ENCODE assay signal across 28 mouse cellular contexts in genomic region chr9:65472769-65473168, GRCm38 (mm10). TPM values are rescaled to one million over a fixed set of nuclear protein-coding genes. Genes with fewer than 3 reads are reported as not detected.
DNase-seq lines count a peak whose midpoint lies in the region; ATAC-seq lines count a peak whose summit lies in the region.
"Had no signal": no experiment of that assay in that cellular context is flagged by ENCODE, and none has a peak within 500 bp of the region (broad histone marks: within the 10 kb centered on the region; RNA-seq: fewer than 3 reads in every experiment).

No protein-coding gene starts in this region.

- ATAC-seq in midbrain, embryonic 11.5 days (ENCODE audit: low FRiP score) = no peak
- no peak for ATAC-seq in midbrain, embryonic 16.5 days
- ATAC-seq in granulocyte monocyte progenitor cell, adult 5-6 weeks (replicated peaks; ENCODE audit: poor library complexity, severe bottlenecking) = peak; percentile 79
- peak; percentile 31; the same call in 1 of the 2 replicates for ATAC-seq in megakaryocyte progenitor cell, adult 5-6 weeks (replicated peaks; ENCODE audit: poor library complexity)
- ATAC-seq: activated CD4-positive, CD25-positive, alpha-beta regulatory T cell, adult 4 months; CD4-positive, CD25-positive, alpha-beta regulatory T cell, adult 4 months; forebrain, embryonic 13.5 days; forebrain, embryonic 15.5 days; Patski had no signal

- H3K4me3 ChIP-seq in midbrain, embryonic 11.5 days (ENCODE audit: low read depth, low read length) = no peak overlapping the region
- H3K4me3 ChIP-seq in midbrain, embryonic 16.5 days (ENCODE audit: low read depth, low read length) = no peak overlapping the region
- H3K4me3 ChIP-seq: embryonic facial prominence, embryonic 10.5 days; embryonic facial prominence, embryonic 12.5 days; forebrain, embryonic 13.5 days; forebrain, embryonic 15.5 days had no signal

- H3K27me3 ChIP-seq in midbrain, embryonic 11.5 days (ENCODE audit: control insufficient read depth, insufficient read depth, low read length) = no peaks in the 10 kb centered on the region
- H3K27me3 ChIP-seq in midbrain, embryonic 16.5 days (ENCODE audit: control insufficient read depth, insufficient read depth, low read depth, low read length) = no peaks in the 10 kb centered on the region
- H3K27me3 ChIP-seq: CH12.LX; embryonic facial prominence, embryonic 12.5 days; forebrain, embryonic 13.5 days; forebrain, embryonic 15.5 days; Patski had no signal

- H3K36me3 ChIP-seq in midbrain, embryonic 11.5 days (ENCODE audit: control insufficient read depth, insufficient read depth, low read length) = 0 out of 2 replicates have a peak, but pooled peaks cover 6% of the 10 kb centered on the region
- peaks cover 23% of the 10 kb centered on the region for H3K36me3 ChIP-seq in midbrain, embryonic 16.5 days (ENCODE audit: control insufficient read depth, insufficient read depth, low read length)

- H3K9me3 ChIP-seq in midbrain, embryonic 11.5 days (ENCODE audit: control insufficient read depth, low read length) = no peaks in the 10 kb centered on the region
- no peaks in the 10 kb centered on the region for H3K9me3 ChIP-seq in midbrain, embryonic 16.5 days (replicated peaks; ENCODE audit: control insufficient read depth, low read length, poor library complexity, severe bottlenecking)
- H3K9me3 ChIP-seq: embryonic facial prominence, embryonic 10.5 days; embryonic facial prominence, embryonic 12.5 days; forebrain, embryonic 13.5 days; forebrain, embryonic 15.5 days; G1E had no signal

- DNase-seq in midbrain, embryonic 11.5 days (ENCODE audit: low spot score, missing footprints) = peak; percentile 12
- no peak for DNase-seq in left cerebral cortex, adult 8-10 months (ENCODE audit: low spot score in 2 of 2)
- DNase-seq in kidney, postnatal 10 days = no peak
- DNase-seq: adrenal gland, adult 8-10 months; adrenal gland, postnatal 14 days; adrenal gland, postnatal 36 days; B cell, adult 2 months; cerebellum, adult 11-12 months; cerebellum, adult 2 months; cerebellum, adult 9-10 months; cerebellum, postnatal 10 days; cerebellum, postnatal 25 days had no signal

- H3K4me2 ChIP-seq in midbrain, embryonic 11.5 days = no peak overlapping the region
- no peak overlapping the region for H3K4me2 ChIP-seq in midbrain, embryonic 16.5 days (ENCODE audit: low read length)
- H3K4me2 ChIP-seq: embryonic facial prominence, embryonic 12.5 days; forebrain, embryonic 13.5 days; forebrain, embryonic 15.5 days had no signal

- WGBS in midbrain, embryonic 11.5 days = 94% methylated on average over 4 of the region's 4 CpGs
- 97% methylated on average over 4 of the region's 4 CpGs for WGBS in midbrain, embryonic 16.5 days

- no peak overlapping the region for H3K9ac ChIP-seq in midbrain, embryonic 11.5 days (ENCODE audit: low read length)
- H3K9ac ChIP-seq in midbrain, embryonic 16.5 days (ENCODE audit: low read depth, low read length) = no peak overlapping the region
- H3K9ac ChIP-seq: embryonic facial prominence, embryonic 12.5 days; forebrain, embryonic 13.5 days; forebrain, embryonic 15.5 days had no signal

- H3K27ac ChIP-seq in midbrain, embryonic 11.5 days (ENCODE audit: low read depth, low read length) = no peak overlapping the region
- no peak overlapping the region for H3K27ac ChIP-seq in midbrain, embryonic 16.5 days (ENCODE audit: low read length)
- H3K27ac ChIP-seq: embryonic facial prominence, embryonic 10.5 days; embryonic facial prominence, embryonic 12.5 days; forebrain, embryonic 13.5 days; forebrain, embryonic 15.5 days had no signal

- no peaks in the 10 kb centered on the region for H3K4me1 ChIP-seq in midbrain, embryonic 11.5 days (ENCODE audit: control insufficient read depth, insufficient read depth, low read length)
- no peaks in the 10 kb centered on the region for H3K4me1 ChIP-seq in midbrain, embryonic 16.5 days (ENCODE audit: control insufficient read depth, insufficient read depth, low read length)
- H3K4me1 ChIP-seq: forebrain, embryonic 15.5 days had no signal

RNA-seq across cellular contexts. Expression of gene Spg21, which starts 12.0 kb away (rescaled TPM):
- 122 and 125 TPM in 2 replicates for polyA plus RNA-seq in midbrain, embryonic 11.5 days (2014; fragmentation: Nextera tagmentation; extraction: Ambion mirVana)
- polyA plus RNA-seq in midbrain, embryonic 16.5 days (2015; fragmentation: Nextera tagmentation; extraction: Ambion mirVana) = 111 and 126 TPM in 2 replicates
- total RNA-seq in granulocyte monocyte progenitor cell, adult 5-6 weeks (2014; fragmentation: Nextera tagmentation) = 81.6 and 82.9 TPM in 2 replicates
- 70.2 and 82.2 TPM in 2 replicates for total RNA-seq in granulocyte monocyte progenitor cell, adult 5-6 weeks (2017)
- total RNA-seq in megakaryocyte progenitor cell, adult 5-6 weeks (2015) = 56.3 and 57.2 TPM in 2 replicates
- total RNA-seq in megakaryocyte progenitor cell, adult 5-6 weeks (2017) = 62.7 and 75.8 TPM in 2 replicates
- total RNA-seq in left cerebral cortex, adult 8-10 months (2022) = 10 to 100 TPM; 33.6 to 43.7 (median 41.2) TPM

RNA-seq across cellular contexts. Expression of gene Mtfmt, which starts 37.2 kb away (rescaled TPM):
- 18.3 and 18.7 TPM in 2 replicates for polyA plus RNA-seq in midbrain, embryonic 11.5 days (2014; fragmentation: Nextera tagmentation; extraction: Ambion mirVana)
- polyA plus RNA-seq in midbrain, embryonic 16.5 days (2015; fragmentation: Nextera tagmentation; extraction: Ambion mirVana) = 23.2 and 25.0 TPM in 2 replicates
- total RNA-seq in granulocyte monocyte progenitor cell, adult 5-6 weeks (2014; fragmentation: Nextera tagmentation) = 17.9 and 35.8 TPM in 2 replicates
- total RNA-seq in granulocyte monocyte progenitor cell, adult 5-6 weeks (2017) = 23.5 and 24.2 TPM in 2 replicates
- 26.6 and 27.2 TPM in 2 replicates for total RNA-seq in megakaryocyte progenitor cell, adult 5-6 weeks (2015)
- 16.4 and 19.5 TPM in 2 replicates for total RNA-seq in megakaryocyte progenitor cell, adult 5-6 weeks (2017)
- total RNA-seq in left cerebral cortex, adult 8-10 months (2022) = 10 to 100 TPM; 16.4 to 20.5 (median 16.9) TPM

RNA-seq across cellular contexts. Expression of gene Ankdd1a, which starts 47.2 kb away (rescaled TPM):
- polyA plus RNA-seq in midbrain, embryonic 11.5 days (2014; fragmentation: Nextera tagmentation; extraction: Ambion mirVana) = not detected in 2 replicates
- 1.1 and 1.8 TPM in 2 replicates for polyA plus RNA-seq in midbrain, embryonic 16.5 days (2015; fragmentation: Nextera tagmentation; extraction: Ambion mirVana)
- not detected in 2 replicates for total RNA-seq in granulocyte monocyte progenitor cell, adult 5-6 weeks (2014; fragmentation: Nextera tagmentation)
- not detected in 2 replicates for total RNA-seq in granulocyte monocyte progenitor cell, adult 5-6 weeks (2017)
- total RNA-seq in megakaryocyte progenitor cell, adult 5-6 weeks (2015) = not detected in 2 replicates
- not detected in 2 replicates for total RNA-seq in megakaryocyte progenitor cell, adult 5-6 weeks (2017)
- 1 to 10 TPM; 3.8 to 6.4 (median 4.8) TPM for total RNA-seq in left cerebral cortex, adult 8-10 months (2022)
- total RNA-seq: adrenal gland, postnatal 14 days; CH12.LX had no signal
- polyA plus RNA-seq: embryonic facial prominence, embryonic 10.5 days; embryonic facial prominence, embryonic 12.5 days; embryonic facial prominence, embryonic 14.5 days; forebrain, embryonic 13.5 days; G1E; Patski had no signal

RNA-seq across cellular contexts. Expression of gene Slc51b, which starts 50.0 kb away (rescaled TPM):
- not detected in 2 replicates for polyA plus RNA-seq in midbrain, embryonic 11.5 days (2014; fragmentation: Nextera tagmentation; extraction: Ambion mirVana)
- not detected in 2 replicates for polyA plus RNA-seq in midbrain, embryonic 16.5 days (2015; fragmentation: Nextera tagmentation; extraction: Ambion mirVana)
- not detected in 2 replicates for total RNA-seq in granulocyte monocyte progenitor cell, adult 5-6 weeks (2014; fragmentation: Nextera tagmentation)
- total RNA-seq in granulocyte monocyte progenitor cell, adult 5-6 weeks (2017) = not detected in 2 replicates
- total RNA-seq in megakaryocyte progenitor cell, adult 5-6 weeks (2015) = not detected in 2 replicates
- total RNA-seq in megakaryocyte progenitor cell, adult 5-6 weeks (2017) = not detected in 2 replicates
- total RNA-seq in left cerebral cortex, adult 8-10 months (2022) = not detected
- total RNA-seq: adrenal gland, adult 18-20 months; adrenal gland, adult 8-10 months; adrenal gland, postnatal 14 days; adrenal gland, postnatal 36 days; CH12.LX; G1E had no signal
- polyA plus RNA-seq: activated CD4-positive, CD25-positive, alpha-beta regulatory T cell, adult 4 months; CD4-positive, CD25-positive, alpha-beta regulatory T cell, adult 4 months; cerebellum, adult 2 months; cortical plate, adult 2 months; embryonic facial prominence, embryonic 10.5 days; embryonic facial prominence, embryonic 12.5 days; embryonic facial prominence, embryonic 14.5 days; forebrain, embryonic 11.5 days; forebrain, embryonic 13.5 days; forebrain, embryonic 15.5 days; G1E had no signal

Comparison
In these comparisons a context has a peak if more than half of its experiments do, and no peak if none do; other contexts are left out.
1. ATAC-seq: peak in granulocyte monocyte progenitor cell, adult 5-6 weeks (single experiment) and megakaryocyte progenitor cell, adult 5-6 weeks (single experiment); none in midbrain, embryonic 11.5 days (single experiment) and midbrain, embryonic 16.5 days (single experiment).
2. RNA of gene Ankdd1a, which starts 47.2 kb away (total RNA-seq): 3.8 to 6.4 TPM in left cerebral cortex, adult 8-10 months; not detected in granulocyte monocyte progenitor cell, adult 5-6 weeks and not detected in megakaryocyte progenitor cell, adult 5-6 weeks; every median in the first group is over 4 times any median in the second.